Mouse (Mus musculus): ENCODE measurements around the gene Nmnat2. TPM values are rescaled to one million over a fixed set of nuclear protein-coding genes. Genes with fewer than 3 reads are reported as not detected.

Nmnat2 gene
- polyA plus RNA-seq, 1 experiment from 2014 or later, result not detected

GRCm38 (mm10) chr1:153043332-153043731 is 88.5 kb downstream of the Nmnat2 start:
- H3K27ac ChIP-seq, result no peak overlapping the region
- H3K4me3 ChIP-seq (ENCODE audit: inconsistent target), result no peak overlapping the region
- no peaks in the 10 kb centered on the region for H3K36me3 ChIP-seq (ENCODE audit: inconsistent target)
- WGBS (ENCODE audit: missing documents), result 74% methylated on average over 6 of the region's 6 CpGs
- no peaks in the 10 kb centered on the region for H3K79me2 ChIP-seq (ENCODE audit: inconsistent target)

- Histone ChIP-seq H3K4me3 (ENCODE audit: inconsistent target) (no peak overlapping the region), H3K36me3 (ENCODE audit: inconsistent target) (no peaks in the 10 kb centered on the region), H3K27ac (no peak overlapping the region), H3K79me2 (ENCODE audit: inconsistent target) (no peaks in the 10 kb centered on the region)
- 83% methylated on average over 11 of the region's 11 CpGs for WGBS (ENCODE audit: missing documents)
These were observed 90.6 kb downstream of the Nmnat2 start for GRCm38 (mm10) chr1:153045368-153045767.

- H3K4me3 ChIP-seq (ENCODE audit: inconsistent target), result no peak overlapping the region
- no peaks in the 10 kb centered on the region for H3K79me2 ChIP-seq (ENCODE audit: inconsistent target)
- no peaks in the 10 kb centered on the region for H3K36me3 ChIP-seq (ENCODE audit: inconsistent target)
- no peak overlapping the region for H3K27ac ChIP-seq
- WGBS (ENCODE audit: missing documents), result 81% methylated on average over 14 of the region's 14 CpGs
These were observed 93.5 kb downstream of the Nmnat2 start for GRCm38 (mm10) chr1:153048147-153048878.

DNA sequence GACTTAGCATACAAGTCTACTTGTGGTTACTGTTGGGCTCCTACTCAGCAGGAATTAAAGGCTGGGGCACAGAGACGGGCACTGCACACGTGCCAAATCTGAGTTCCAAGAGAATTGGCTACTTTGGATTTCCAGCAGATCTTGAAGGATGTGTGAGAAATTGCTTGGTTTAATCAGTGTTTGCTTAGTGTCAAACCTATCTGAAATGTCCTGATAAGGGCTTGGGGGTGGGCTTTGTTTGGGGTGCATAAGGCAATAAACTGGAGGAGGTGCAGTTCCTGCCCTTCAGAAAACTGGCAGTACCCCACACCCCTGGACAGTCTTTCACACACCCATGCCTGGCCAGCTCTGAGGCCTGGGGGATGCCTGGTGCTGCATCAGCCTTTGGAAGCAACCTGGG is 94.7 kb downstream of the Nmnat2 start:
- Histone ChIP-seq H3K4me3 (ENCODE audit: inconsistent target) (no peak overlapping the region), H3K36me3 (ENCODE audit: inconsistent target) (no peaks in the 10 kb centered on the region), H3K27ac (no peak overlapping the region), H3K79me2 (ENCODE audit: inconsistent target) (no peaks in the 10 kb centered on the region)
- WGBS (ENCODE audit: missing documents), result 90% methylated on average over 2 of the region's 2 CpGs

GRCm38 (mm10) chr1:153051474-153051873 is 96.7 kb downstream of the Nmnat2 start:
- no peaks in the 10 kb centered on the region for H3K79me2 ChIP-seq (ENCODE audit: inconsistent target)
- H3K4me3 ChIP-seq (ENCODE audit: inconsistent target), result no peak overlapping the region
- 92% methylated on average over 5 of the region's 5 CpGs for WGBS (ENCODE audit: missing documents)
- no peaks in the 10 kb centered on the region for H3K36me3 ChIP-seq (ENCODE audit: inconsistent target)
- no peak overlapping the region for H3K27ac ChIP-seq

DNA sequence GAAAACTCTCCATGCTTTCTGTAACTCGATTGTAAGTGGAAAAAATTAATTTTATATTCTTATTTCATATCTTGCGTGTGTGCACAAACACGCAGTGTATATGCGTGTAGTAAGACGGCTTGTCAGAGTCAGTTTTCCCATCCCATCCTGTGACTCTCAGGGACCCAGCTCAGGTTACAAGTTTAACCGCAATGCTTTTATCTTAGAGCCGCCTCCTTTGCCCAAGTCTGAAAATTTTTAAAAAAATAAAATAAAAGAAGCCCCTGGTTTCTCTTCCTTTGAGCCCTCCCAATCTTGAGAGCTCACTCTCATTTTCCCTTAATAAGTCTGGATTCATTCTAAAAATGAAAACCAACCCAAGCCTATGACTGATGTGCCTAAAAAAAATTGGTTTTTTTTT is 98.8 kb downstream of the Nmnat2 start:
- no peaks in the 10 kb centered on the region for H3K36me3 ChIP-seq (ENCODE audit: inconsistent target)
- no peak overlapping the region for H3K27ac ChIP-seq
- 76% methylated on average over 5 of the region's 7 CpGs for WGBS (ENCODE audit: missing documents)
- no peak overlapping the region for H3K4me3 ChIP-seq (ENCODE audit: inconsistent target)
- H3K79me2 ChIP-seq (ENCODE audit: inconsistent target), result no peaks in the 10 kb centered on the region

DNA sequence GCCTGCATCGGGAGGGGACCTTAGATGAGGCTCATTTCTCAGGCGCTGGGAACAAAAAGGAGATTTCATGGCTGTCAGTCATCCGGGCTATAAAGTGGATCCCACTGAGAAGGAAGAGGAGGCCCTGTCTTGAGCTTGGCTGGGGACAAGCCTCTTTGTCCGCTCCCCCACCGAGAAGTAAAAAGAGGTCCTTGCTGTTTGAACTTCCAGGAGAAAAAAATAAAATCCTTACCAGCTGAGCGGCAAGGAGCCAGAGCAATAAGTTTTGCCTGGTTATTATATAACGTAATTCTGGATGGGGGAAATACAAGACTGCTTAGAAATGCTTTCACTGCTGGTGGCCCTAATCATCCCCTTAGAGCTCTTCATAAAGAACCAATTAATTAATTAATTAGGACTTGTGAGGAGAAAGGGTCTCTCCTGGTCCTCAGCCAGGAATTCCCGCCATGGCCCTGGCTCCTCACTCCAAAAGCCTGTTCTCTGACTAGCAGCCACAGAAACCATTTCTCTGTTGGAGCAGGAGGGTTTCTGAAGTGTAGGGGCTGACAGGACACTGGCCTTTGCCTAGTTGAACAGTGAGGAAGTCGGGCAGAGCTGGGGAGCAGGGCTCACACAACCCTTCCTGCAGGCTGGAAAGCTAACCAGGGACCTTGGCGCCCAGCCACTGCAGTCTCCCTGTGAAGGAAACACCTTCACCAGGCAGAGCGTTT is 99.5 kb downstream of the Nmnat2 start:
- Histone ChIP-seq H3K4me3 (ENCODE audit: inconsistent target) (no peak overlapping the region), H3K79me2 (ENCODE audit: inconsistent target) (no peaks in the 10 kb centered on the region), H3K27ac (no peak overlapping the region), H3K36me3 (ENCODE audit: inconsistent target) (no peaks in the 10 kb centered on the region)
- 61% methylated on average over 11 of the region's 11 CpGs for WGBS (ENCODE audit: missing documents)

DNA sequence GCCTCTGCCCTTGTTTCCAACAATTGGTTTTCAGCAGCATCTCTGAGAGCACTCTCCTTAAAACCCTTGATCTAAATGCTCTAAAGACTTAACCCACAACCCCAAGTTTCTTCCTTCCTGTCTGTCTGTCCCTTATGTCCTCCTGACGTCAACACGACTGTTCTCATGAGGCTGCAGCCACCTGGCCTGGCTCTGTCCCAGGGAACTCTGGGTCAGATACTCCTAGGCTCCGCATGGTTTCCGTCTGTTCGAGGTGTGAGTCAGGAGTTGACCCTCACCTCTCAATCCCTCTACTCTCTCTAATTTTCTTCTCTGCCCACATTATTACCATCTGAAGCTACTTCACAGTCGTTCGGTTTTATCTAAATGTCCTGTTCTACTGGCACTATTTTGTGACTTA is 103.5 kb downstream of the Nmnat2 start:
- H3K4me3 ChIP-seq (ENCODE audit: inconsistent target), result no peak overlapping the region
- no peaks in the 10 kb centered on the region for H3K79me2 ChIP-seq (ENCODE audit: inconsistent target)
- H3K36me3 ChIP-seq (ENCODE audit: inconsistent target), result no peaks in the 10 kb centered on the region
- H3K27ac ChIP-seq, result no peak overlapping the region
- whole genome bisulfite sequencing (ENCODE audit: missing documents), result 76% methylated on average over 7 of the region's 7 CpGs

- Histone ChIP-seq H3K79me2 (ENCODE audit: inconsistent target) (no peaks in the 10 kb centered on the region), H3K27ac (no peak overlapping the region), H3K4me3 (ENCODE audit: inconsistent target) (no peak overlapping the region), H3K36me3 (ENCODE audit: inconsistent target) (no peaks in the 10 kb centered on the region)
- WGBS (ENCODE audit: missing documents), result 95% methylated on average over 8 of the region's 9 CpGs
These were observed 104.8 kb downstream of the Nmnat2 start for GRCm38 (mm10) chr1:153059626-153060025.

DNA sequence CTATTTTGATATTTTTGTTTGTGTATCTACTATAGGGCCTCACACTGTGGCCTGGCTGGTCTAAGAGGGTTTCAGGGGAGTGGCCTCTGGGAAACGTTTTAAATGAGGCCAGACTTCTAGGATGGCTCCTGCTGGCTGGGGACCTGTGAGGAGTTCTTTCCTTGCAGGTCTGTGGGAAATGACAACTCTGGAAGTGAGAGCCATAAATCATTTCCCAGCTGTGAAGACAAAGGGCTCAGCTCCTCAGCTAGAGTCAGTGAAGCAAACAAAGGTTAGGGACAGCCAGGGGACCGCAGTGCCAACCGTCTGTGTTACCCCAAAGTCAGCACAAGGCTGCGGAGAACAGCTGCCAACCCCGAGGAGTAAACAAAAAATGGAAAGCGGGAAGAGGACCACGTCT is 107.8 kb downstream of the Nmnat2 start:
- Histone ChIP-seq H3K27ac (no peak overlapping the region), H3K4me3 (ENCODE audit: inconsistent target) (no peak overlapping the region), H3K79me2 (ENCODE audit: inconsistent target) (no peaks in the 10 kb centered on the region), H3K36me3 (ENCODE audit: inconsistent target) (no peaks in the 10 kb centered on the region)
- WGBS (ENCODE audit: missing documents), result 61% methylated on average over 7 of the region's 7 CpGs

DNA sequence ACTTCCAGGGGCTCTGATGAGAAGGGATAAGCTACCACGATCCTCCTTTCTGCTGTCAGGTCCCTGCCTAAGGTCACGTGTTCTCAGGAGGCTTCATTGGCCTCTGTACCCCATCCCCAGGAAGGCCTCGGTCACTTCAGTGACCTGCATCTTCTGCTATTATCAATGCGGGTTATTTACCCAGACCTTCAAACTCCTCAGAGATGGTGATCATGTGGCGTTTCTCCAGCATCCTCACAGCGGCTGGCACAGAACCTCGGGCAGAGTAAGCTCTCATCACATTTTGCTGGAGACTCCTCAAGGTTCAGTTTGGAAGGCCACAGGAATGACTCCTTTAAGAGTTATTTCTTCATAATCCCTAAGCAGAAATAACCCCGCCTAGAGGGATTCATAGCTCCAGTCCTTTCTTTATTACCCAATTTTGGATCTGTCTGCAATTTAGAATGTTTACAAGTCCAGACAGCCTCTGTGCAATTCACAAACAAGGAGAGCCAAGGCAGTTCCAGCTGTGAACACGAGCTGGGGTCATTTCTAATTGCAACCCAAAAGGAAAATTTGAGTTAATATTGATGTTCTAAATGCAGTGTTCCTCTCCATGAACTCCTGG is 110.1 kb downstream of the Nmnat2 start:
- Histone ChIP-seq H3K27ac (no peak overlapping the region), H3K36me3 (ENCODE audit: inconsistent target) (no peaks in the 10 kb centered on the region), H3K79me2 (ENCODE audit: inconsistent target) (no peaks in the 10 kb centered on the region), H3K4me3 (ENCODE audit: inconsistent target) (no peak overlapping the region)
- 91% methylated on average over 9 of the region's 9 CpGs for WGBS (ENCODE audit: missing documents)

DNA sequence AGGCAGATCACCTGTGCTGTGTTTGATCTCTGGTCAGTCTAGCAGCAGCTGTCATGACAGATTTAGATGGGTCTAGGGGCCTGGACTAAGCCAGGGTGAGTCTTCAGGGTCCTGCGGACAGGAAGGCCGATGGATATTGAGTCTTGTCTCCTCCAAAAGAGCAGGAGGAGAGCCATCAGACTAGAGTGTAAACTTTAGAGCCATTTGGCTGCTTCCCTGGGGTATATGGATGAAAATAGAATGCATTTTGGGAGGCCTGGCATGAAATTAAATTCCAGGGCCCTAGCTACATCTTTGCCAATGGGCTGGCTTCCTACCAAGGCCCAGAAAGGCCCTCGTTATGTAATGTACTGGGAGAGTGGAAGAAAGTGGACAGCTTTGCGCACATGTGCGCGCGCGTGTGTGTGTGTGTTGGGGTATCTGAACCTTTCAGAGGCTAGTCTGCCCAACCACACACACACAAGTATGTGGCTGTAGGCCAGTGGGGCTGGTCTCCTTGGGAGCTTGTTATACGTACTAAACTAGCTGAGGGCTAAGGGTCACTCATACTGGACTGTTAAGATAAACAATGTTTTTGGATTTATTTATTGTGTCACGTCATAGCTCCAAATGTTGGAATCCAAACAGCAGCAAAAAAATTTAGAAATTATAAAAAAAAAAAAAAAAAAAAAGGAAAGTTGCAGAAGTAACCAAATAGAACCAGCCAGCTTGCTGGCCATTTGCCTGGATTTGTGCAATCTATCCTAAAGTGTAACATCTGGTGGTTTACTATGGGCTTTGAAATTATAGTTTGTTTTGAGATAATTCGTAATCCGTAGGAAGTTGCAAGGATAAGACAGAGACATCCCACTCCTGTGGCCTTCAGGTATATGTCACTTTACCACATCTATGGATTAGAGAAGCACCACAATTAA is 110.9 kb downstream of the Nmnat2 start:
- 92% methylated on average over 12 of the region's 12 CpGs for WGBS (ENCODE audit: missing documents)
- H3K4me3 ChIP-seq (ENCODE audit: inconsistent target), result no peak overlapping the region
- no peak overlapping the region for H3K27ac ChIP-seq
- no peaks in the 10 kb centered on the region for H3K36me3 ChIP-seq (ENCODE audit: inconsistent target)
- no peaks in the 10 kb centered on the region for H3K79me2 ChIP-seq (ENCODE audit: inconsistent target)

DNA sequence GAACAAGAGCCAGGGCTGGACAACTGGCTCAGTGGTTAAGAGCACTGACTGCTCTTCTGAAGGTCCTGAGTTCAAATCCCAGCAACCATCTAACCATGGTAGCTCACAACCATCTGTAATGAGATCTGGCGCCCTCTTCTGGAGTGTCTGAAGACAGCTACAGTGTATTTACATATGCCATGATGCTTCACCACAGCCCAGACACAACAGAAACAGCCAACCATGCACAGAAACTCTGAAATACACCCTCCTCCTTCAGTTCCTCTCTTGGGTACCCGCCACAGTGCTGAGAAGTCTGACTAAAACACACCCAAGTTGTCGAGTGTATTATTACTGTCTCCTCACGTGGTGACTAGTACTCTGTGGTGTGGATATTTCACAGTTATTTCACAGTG is 111.6 kb downstream of the Nmnat2 start:
- H3K79me2 ChIP-seq (ENCODE audit: inconsistent target), result no peaks in the 10 kb centered on the region
- H3K27ac ChIP-seq, result no peak overlapping the region
- WGBS (ENCODE audit: missing documents), result 86% methylated on average over 4 of the region's 4 CpGs

DNA sequence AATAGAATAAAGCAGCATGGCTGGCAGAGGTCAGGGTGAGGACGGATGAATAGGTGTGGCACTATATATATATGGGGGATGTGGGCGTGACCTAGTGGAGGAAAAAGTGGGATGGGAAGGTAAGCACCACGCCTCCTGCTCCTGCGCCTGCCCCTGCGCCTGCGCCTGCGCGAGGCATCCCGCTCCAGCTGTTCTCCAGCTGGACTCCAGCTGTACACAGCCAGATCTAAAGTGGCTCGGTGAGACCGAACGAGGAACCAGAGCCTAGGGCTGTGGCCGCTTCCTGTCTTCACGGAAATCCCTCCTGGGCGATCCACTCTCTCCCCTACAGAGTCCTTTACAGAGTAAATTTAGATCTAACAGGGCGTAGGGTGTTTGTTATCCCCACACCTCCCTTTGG is 116.8 kb downstream of the Nmnat2 start:
- Histone ChIP-seq H3K27ac (no peak overlapping the region), H3K79me2 (ENCODE audit: inconsistent target) (no peaks in the 10 kb centered on the region), H3K36me3 (ENCODE audit: inconsistent target) (no peaks in the 10 kb centered on the region), H3K4me3 (ENCODE audit: inconsistent target) (no peak overlapping the region)
- 46% methylated on average over 16 of the region's 16 CpGs for WGBS (ENCODE audit: missing documents)

More for the DNA sequence above, 111.6 kb downstream of the Nmnat2 start:
- no peak overlapping the region for H3K4me3 ChIP-seq (ENCODE audit: inconsistent target)
- no peaks in the 10 kb centered on the region for H3K36me3 ChIP-seq (ENCODE audit: inconsistent target)
